Mouse (Mus musculus): ENCODE results near the gene Cntn6. TPM values are rescaled to one million over a fixed set of nuclear protein-coding genes. Genes with fewer than 3 reads are reported as not detected.

The Cntn6 gene
- polyA plus RNA-seq, 1 experiment from 2014 or later = not detected

DNA sequence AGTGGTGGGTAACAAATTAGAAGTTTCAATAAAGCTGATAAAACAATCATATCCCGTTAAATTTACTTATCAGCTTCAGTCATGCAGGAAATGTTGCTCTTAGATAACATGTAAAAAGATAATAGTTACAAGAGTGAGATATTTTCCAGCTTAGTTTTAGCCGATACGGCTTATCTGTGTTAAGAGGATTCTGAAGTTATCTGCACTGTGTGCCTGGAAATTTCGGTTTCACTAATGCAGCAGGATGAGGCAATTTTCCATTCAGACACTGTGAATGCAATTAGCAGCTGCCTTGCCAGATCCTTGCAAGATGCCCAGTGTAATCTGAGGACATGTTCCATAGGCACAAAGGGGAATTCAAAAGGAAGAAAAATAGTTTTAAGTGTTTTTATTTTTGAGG lies 315.9 kb downstream of the Cntn6 start:
- Histone ChIP-seq H3K4me2 (ENCODE audit: low read depth, severe bottlenecking) (no peak overlapping the region), H3K9ac (ENCODE audit: low read length) (no peak overlapping the region), H3K4me3 (ENCODE audit: low read depth, low read length) (no peak overlapping the region), H3K27me3 (ENCODE audit: control insufficient read depth, insufficient read depth, low read length) (no peaks in the 10 kb centered on the region), H3K36me3 (ENCODE audit: control insufficient read depth, insufficient read depth, low read length) (no peaks in the 10 kb centered on the region), H3K27ac (replicated peaks; ENCODE audit: low read depth, low read length) (no peak overlapping the region), H3K9me3 (ENCODE audit: control insufficient read depth, low read length) (no peaks in the 10 kb centered on the region), H3K4me1 (ENCODE audit: control insufficient read depth, insufficient read depth, low read length) (no peaks in the 10 kb centered on the region)
- DNase-seq (ENCODE audit: low spot score) (no peak), ATAC-seq (ENCODE audit: insufficient number of reproducible peaks, low FRiP score, low TSS enrichment, low read depth) (no peak)
- WGBS = 81% methylated on average over 4 of the region's 4 CpGs

DNA sequence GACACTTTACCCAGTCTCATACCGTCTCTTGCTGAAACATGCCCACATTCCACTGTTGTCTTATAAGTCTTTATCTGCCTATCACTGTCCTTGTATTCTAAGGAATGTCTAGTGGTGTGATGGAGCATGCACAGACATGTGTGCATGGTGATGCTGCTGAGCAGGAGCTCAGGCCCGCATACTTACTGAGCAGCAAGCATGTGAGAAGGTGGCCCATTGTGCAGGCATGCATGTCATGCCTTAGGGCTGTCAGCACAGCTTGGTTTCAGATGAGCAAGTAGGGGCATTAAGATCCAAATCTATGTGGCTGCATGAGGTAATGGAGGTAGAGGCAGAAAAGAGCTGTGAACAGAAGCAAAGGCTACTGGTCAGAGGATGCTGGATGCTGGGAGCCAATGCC lies 323.0 kb downstream of the Cntn6 start:
- WGBS = 87% methylated on average over 2 of the region's 2 CpGs

DNA sequence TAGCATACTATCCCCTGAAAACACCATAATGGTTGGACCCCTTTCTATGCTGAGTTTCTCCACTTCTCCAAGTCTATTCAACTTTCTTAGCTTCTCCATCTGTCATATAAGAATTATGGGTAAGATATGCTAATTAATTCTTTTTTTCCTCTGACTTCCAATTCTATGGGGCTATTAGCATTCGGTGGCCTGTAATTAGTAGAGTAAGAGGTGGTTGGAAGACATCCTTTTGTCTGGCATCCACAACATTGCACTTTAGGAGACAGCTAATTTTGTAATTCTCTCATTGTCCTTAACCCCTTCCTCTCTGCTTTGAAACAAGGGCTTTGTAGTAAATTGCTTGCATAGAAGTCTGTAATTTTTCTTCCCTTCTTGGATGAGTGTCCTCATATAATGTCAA lies 387.1 kb downstream of the Cntn6 start:
- DNase-seq (ENCODE audit: low spot score) (no peak), ATAC-seq (ENCODE audit: insufficient number of reproducible peaks, low FRiP score, low TSS enrichment, low read depth) (no peak)
- no peaks in the 10 kb centered on the region for H3K9me3 ChIP-seq (ENCODE audit: control insufficient read depth, low read length)
- H3K36me3 ChIP-seq (ENCODE audit: control insufficient read depth, insufficient read depth, low read length) = no peaks in the 10 kb centered on the region
- no peak overlapping the region for H3K27ac ChIP-seq (replicated peaks; ENCODE audit: low read depth, low read length)
- WGBS = 78% methylated on average over 1 of the region's 1 CpGs
- H3K27me3 ChIP-seq (ENCODE audit: control insufficient read depth, insufficient read depth, low read length) = no peaks in the 10 kb centered on the region
- no peak overlapping the region for H3K9ac ChIP-seq (ENCODE audit: low read length)
- no peak overlapping the region for H3K4me3 ChIP-seq (ENCODE audit: low read depth, low read length)
- H3K4me1 ChIP-seq (ENCODE audit: control insufficient read depth, insufficient read depth, low read length) = no peaks in the 10 kb centered on the region
- no peak overlapping the region for H3K4me2 ChIP-seq (ENCODE audit: low read depth, severe bottlenecking)

More for the DNA sequence above, 323.0 kb downstream of the Cntn6 start:
- H3K4me3 ChIP-seq (ENCODE audit: low read depth, low read length) = no peak overlapping the region
- no peak overlapping the region for H3K9ac ChIP-seq (ENCODE audit: low read length)
- H3K4me2 ChIP-seq (ENCODE audit: low read depth, severe bottlenecking) = no peak overlapping the region
- H3K27ac ChIP-seq (replicated peaks; ENCODE audit: low read depth, low read length) = no peak overlapping the region
- DNase-seq (ENCODE audit: low spot score) = no peak
- H3K36me3 ChIP-seq (ENCODE audit: control insufficient read depth, insufficient read depth, low read length) = no peaks in the 10 kb centered on the region
- no peaks in the 10 kb centered on the region for H3K27me3 ChIP-seq (ENCODE audit: control insufficient read depth, insufficient read depth, low read length)
- ATAC-seq (ENCODE audit: insufficient number of reproducible peaks, low FRiP score, low TSS enrichment, low read depth) = no peak
- no peaks in the 10 kb centered on the region for H3K4me1 ChIP-seq (ENCODE audit: control insufficient read depth, insufficient read depth, low read length)
- no peaks in the 10 kb centered on the region for H3K9me3 ChIP-seq (ENCODE audit: control insufficient read depth, low read length)

DNA sequence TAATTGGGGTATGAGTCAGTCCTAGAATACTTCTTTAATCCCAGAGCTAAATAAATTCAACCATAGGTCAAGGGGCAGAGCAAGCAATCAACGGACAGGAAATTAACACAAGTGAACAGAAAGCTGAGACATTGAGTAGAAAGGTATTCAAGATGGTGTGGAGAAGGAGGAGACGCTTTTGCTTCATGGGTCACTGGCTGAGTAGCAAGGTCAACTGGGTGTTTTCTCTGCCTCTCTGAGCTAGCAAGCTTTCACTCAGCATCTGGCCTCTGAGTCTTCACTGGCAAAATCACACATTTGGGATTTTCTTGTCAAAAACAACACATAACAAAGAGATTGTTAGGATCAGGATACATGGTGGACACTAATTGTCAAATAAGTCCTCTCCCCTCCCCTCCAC lies 391.4 kb downstream of the Cntn6 start:
- no peak overlapping the region for H3K4me2 ChIP-seq (ENCODE audit: low read depth, severe bottlenecking)
- H3K9me3 ChIP-seq (ENCODE audit: control insufficient read depth, low read length) = no peaks in the 10 kb centered on the region
- DNase-seq (ENCODE audit: low spot score) (no peak), ATAC-seq (ENCODE audit: insufficient number of reproducible peaks, low FRiP score, low TSS enrichment, low read depth) (no peak)
- H3K27ac ChIP-seq (replicated peaks; ENCODE audit: low read depth, low read length) = no peak overlapping the region
- H3K9ac ChIP-seq (ENCODE audit: low read length) = no peak overlapping the region
- H3K4me3 ChIP-seq (ENCODE audit: low read depth, low read length) = no peak overlapping the region
- WGBS = 53% methylated on average over 2 of the region's 2 CpGs
- no peaks in the 10 kb centered on the region for H3K27me3 ChIP-seq (ENCODE audit: control insufficient read depth, insufficient read depth, low read length)
- H3K4me1 ChIP-seq (ENCODE audit: control insufficient read depth, insufficient read depth, low read length) = no peaks in the 10 kb centered on the region
- H3K36me3 ChIP-seq (ENCODE audit: control insufficient read depth, insufficient read depth, low read length) = no peaks in the 10 kb centered on the region

DNA sequence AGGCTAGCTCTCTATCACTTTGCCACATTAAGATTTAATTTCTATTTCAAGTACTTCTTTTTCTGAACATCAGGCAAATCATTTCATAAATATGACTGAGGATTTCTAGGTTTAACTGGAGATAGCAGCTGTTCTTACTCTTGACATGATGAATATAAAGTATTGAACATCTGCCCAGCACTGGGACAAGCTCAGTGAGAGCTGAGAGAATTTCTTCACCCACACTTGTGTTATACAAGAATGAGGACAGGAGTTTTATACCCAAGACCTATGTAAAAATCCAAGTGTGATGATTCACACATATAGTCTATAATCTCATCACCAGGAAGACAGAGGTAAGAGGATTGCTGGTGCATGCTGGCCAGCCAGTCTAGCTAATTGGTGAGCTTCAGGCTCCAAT lies 393.2 kb downstream of the Cntn6 start:
- ATAC-seq (ENCODE audit: insufficient number of reproducible peaks, low FRiP score, low TSS enrichment, low read depth) = no peak
- H3K4me2 ChIP-seq (ENCODE audit: low read depth, severe bottlenecking) = no peak overlapping the region
- DNase-seq (ENCODE audit: low spot score) = no peak
- H3K27ac ChIP-seq (replicated peaks; ENCODE audit: low read depth, low read length) = no peak overlapping the region
- no peaks in the 10 kb centered on the region for H3K4me1 ChIP-seq (ENCODE audit: control insufficient read depth, insufficient read depth, low read length)
- no peaks in the 10 kb centered on the region for H3K27me3 ChIP-seq (ENCODE audit: control insufficient read depth, insufficient read depth, low read length)
- H3K9ac ChIP-seq (ENCODE audit: low read length) = no peak overlapping the region
- H3K4me3 ChIP-seq (ENCODE audit: low read depth, low read length) = no peak overlapping the region
- H3K36me3 ChIP-seq (ENCODE audit: control insufficient read depth, insufficient read depth, low read length) = no peaks in the 10 kb centered on the region
- no peaks in the 10 kb centered on the region for H3K9me3 ChIP-seq (ENCODE audit: control insufficient read depth, low read length)

DNA sequence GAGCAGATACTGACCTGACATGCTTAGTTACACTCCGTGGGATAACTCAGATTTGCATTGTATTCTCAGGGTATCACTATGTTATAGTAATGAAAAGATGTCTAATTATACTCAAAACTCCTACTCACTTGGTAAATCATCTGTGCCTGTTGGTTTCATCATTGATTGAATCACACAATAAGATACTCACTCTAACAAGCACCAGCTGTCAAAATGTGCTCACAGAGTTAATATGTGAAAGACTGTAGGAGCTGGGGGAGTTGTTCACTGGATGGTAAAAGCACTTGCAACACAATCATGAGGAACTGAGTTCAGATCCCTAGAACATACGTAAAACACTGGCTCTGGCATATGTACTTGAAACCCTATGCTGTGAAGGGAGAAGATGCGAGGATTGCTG lies 398.5 kb downstream of the Cntn6 start:
- H3K9me3 ChIP-seq (ENCODE audit: control insufficient read depth, low read length) = no peaks in the 10 kb centered on the region

More for the DNA sequence above, 398.5 kb downstream of the Cntn6 start:
- Histone ChIP-seq H3K36me3 (ENCODE audit: control insufficient read depth, insufficient read depth, low read length) (no peaks in the 10 kb centered on the region), H3K4me2 (ENCODE audit: low read depth, severe bottlenecking) (no peak overlapping the region), H3K9ac (ENCODE audit: low read length) (no peak overlapping the region), H3K4me3 (ENCODE audit: low read depth, low read length) (no peak overlapping the region), H3K27ac (replicated peaks; ENCODE audit: low read depth, low read length) (no peak overlapping the region), H3K27me3 (ENCODE audit: control insufficient read depth, insufficient read depth, low read length) (no peaks in the 10 kb centered on the region), H3K4me1 (ENCODE audit: control insufficient read depth, insufficient read depth, low read length) (no peaks in the 10 kb centered on the region)
- ATAC-seq (ENCODE audit: insufficient number of reproducible peaks, low FRiP score, low TSS enrichment, low read depth) = no peak
- no peak for DNase-seq (ENCODE audit: low spot score)
- 88% methylated on average over 3 of the region's 3 CpGs for WGBS
